Mouse (Mus musculus) erythroblast, embryonic 14.5 days (primary cell): ENCODE data around the gene Pex7.

Experiments used
- GATA1 ChIP-seq: IDR thresholded peaks from 2 replicates; pipeline ENCODE4 v1.6.1; 2012; ENCODE audit warnings: low read length, inconsistent platforms, mixed read lengths
- TAL1 ChIP-seq: IDR thresholded peaks from 3 replicates; pipeline ENCODE4 v1.6.1; 2012; ENCODE audit warnings: low read length, inconsistent platforms, mixed read lengths

GRCm38 (mm10) chr10:19915301-19915700 lies 7.8 kb upstream of the Pex7 start:
- TF ChIP-seq TAL1 = no peak
- 0 out of 2 replicates have a peak, but pooled peaks have one; percentile 7 for TF ChIP-seq GATA1
